Mouse (Mus musculus) adrenal gland, postnatal 25 days (tissue): Measurements from ENCODE around the gene Grik4. TPM values are rescaled to one million over a fixed set of nuclear protein-coding genes. Genes with fewer than 3 reads are reported as not detected.

Experiments
- DNase-seq: peaks from one replicate; pipeline ENCODE4 v3.0.0; 2021; ENCODE audit warnings: mixed read lengths
- total RNA-seq: library from RNA; stranded (reverse); gene quantifications from 2 replicates; pipeline ENCODE4 v1.2.3, GENCODE M21; 2021

The Grik4 gene
- total RNA-seq, 1 experiment from 2014 or later, result 2.0 TPM

- no peak for DNase-seq
Measured at GRCm38 (mm10) chr9:42742385-42742784, 201.9 kb downstream of the Grik4 start.

DNA sequence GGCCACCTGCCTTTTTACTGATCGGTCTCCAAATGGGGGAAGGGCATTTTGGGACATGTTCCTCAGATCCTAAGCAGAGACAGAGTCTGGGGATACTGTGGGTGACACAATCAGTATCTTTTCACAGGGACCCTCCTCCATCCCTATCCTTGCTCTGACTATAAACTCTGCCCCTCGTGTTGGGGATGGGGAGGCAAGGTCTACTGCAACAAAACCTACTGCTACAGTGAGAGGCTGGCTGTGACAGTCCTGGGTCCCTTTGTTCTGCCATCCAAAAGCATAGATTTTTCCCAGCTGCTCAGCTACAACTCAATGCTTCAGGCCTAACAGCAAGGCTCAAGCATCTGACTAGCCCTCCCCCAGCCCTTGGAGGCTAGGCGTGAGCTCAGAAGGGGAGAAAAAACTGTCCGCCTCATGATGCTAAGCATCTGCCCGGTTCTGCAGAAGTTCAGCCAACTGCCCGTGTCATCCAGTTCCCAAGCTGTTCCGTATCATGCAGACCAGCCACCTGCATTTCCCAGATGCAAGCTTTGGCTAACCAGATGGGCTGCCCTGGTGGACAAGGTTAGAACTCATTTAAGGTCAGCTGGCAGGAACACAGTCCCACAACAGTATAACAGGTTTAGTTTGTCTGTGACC is 207.5 kb downstream of the Grik4 start:
- no peak for DNase-seq

DNA sequence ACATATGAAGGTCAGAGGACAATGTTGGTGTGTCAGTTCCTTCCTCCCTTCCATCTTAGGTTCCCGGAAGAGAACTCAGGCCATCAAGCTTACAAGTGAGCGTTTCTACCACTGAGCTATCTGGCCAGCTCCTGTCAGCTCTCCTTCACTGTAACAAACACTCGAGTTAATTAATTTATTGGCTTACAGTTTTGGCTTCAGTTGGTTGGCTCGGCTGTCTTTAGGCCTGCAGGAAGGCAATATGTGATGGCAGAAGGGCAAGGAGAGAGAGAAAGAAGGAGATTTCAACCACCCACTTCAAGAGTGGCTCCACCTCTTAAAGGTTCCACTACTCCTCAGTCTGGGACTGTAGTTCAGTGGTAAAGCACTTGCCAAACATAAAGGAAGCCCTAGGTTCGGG is 209.2 kb downstream of the Grik4 start:
- no peak for DNase-seq

DNA sequence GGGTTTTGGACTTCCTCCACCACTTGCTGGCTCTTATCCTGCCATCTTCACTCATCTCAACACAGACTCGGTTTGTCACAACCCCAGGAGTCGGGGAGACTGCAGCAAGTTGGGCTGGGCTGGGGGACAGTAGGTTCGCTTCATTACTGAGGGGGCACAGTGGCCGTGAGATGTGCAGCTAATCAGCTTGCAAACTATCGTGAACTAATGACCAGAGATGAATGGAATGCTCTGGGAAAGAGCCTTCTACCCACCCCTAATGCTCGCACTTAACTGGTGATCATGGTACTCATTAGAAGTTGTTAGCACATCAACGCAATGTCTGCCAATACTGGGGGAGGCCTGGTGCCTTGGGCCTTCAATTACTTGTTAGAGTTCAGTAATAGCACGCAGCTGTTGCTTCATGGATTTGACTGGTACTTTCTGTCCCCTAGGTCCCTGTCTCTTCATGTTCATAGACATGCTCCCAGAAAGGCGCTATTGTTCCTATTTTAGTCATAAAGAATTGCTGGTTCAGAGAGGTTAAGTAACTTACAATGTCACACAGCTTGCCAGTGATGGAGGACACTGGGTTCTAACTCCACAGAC is 211.5 kb downstream of the Grik4 start:
- no peak for DNase-seq

GRCm38 (mm10) chr9:42728472-42728871 is 215.8 kb downstream of the Grik4 start:
- DNase-seq, result no peak

GRCm38 (mm10) chr9:42727661-42728060 is 216.6 kb downstream of the Grik4 start:
- no peak for DNase-seq

DNA sequence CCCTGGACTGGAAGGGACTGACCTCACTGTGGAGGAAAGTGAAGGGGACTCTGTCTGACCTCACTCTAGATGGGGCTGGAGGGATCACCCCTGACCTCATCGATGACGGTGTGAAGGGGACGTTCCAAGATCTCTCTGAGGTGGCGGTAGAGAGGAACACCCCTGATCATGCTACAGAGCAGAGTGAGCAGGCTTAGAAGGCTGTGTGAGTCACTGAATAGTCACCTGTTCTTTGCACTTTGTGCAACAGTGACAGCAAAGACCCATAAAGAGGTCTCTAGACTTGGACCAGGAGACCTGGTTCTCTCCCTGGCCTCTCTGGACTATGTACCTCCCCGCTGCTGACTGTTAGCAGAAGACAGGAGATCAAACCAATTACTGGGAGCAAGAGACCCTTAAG is 217.1 kb downstream of the Grik4 start:
- DNase-seq, result no peak

DNA sequence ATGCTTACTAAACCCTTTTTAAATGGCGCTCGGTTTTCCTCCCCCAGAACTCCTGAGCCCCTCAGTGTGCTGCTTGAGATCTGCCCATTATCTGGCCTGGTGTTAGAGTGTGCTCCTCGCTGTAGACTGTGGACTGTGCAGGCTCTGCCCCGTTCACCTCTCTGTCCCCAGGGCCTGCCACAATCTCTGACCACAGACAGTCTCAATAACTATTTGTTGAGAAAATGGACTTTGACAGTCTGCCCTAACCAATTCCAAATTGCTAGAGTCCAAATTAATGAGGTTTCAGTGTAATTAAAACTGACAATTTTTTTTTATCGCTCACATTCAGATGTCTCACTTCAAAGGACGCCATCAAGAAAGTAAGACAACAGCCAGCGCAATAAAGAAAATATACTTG is 220.2 kb downstream of the Grik4 start:
- no peak for DNase-seq

DNA sequence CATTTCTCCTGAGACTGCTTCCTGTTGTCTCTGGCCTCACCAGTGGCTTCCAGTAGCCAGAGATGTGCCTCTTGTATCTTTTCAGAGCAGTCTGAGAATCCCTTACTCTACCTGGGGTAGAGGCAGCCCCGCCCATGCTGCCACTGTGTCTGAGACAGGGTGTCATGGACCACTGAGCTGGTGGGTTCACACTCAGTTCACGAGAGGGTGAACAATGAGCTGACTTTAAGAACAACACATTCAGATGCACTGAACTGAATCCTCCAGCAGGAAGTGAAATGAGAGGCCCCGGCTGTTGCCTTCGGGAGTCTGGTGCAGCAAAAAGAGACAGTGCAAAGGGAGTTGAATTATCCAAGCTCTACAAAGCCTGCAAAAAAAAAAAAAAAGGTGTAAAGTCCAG is 221.8 kb downstream of the Grik4 start:
- no peak for DNase-seq

DNA sequence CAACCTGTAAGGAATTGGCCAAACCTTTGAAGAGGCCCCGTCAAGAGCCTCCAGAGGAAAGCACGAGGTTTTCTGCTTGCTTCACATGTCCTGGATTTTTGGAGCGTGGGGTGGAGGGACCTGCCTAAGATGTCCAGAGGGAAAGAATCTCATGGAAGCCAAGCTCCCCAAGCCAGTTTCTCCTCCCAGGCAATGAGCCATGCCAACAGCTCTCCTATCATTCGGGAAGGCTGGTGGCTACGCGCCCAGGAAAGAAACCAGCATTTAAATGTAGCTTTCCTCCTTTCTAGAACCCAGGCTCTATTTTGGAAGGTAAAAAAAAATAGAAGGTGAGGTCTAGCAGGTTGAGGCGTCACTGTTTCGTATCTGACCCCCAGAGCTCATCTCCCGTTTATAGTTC is 222.6 kb downstream of the Grik4 start:
- DNase-seq, result no peak

- DNase-seq, result no peak
Measured at GRCm38 (mm10) chr9:42721146-42721545, 223.1 kb downstream of the Grik4 start.

DNA sequence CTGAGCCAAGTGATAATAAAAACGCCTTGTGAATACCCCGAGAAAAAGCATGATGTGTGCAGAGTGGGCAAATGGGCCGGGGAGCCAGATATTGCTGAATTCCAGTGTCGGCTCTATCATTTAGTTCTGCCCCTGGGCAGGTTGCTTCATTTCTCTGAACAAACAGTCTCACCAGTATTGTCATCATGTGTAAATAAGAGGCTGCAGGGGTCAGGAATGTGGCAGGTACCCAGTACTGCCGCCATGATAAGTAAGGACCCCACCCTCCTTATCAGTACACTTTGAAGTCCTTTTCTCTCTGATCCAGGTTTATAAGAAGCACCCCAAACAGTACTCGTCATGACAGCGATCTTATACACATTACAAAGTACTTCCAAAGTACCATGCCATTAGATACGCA is 230.4 kb downstream of the Grik4 start:
- DNase-seq, result no peak

- no peak for DNase-seq
Measured at GRCm38 (mm10) chr9:42705848-42706247, 238.4 kb downstream of the Grik4 start.

DNA sequence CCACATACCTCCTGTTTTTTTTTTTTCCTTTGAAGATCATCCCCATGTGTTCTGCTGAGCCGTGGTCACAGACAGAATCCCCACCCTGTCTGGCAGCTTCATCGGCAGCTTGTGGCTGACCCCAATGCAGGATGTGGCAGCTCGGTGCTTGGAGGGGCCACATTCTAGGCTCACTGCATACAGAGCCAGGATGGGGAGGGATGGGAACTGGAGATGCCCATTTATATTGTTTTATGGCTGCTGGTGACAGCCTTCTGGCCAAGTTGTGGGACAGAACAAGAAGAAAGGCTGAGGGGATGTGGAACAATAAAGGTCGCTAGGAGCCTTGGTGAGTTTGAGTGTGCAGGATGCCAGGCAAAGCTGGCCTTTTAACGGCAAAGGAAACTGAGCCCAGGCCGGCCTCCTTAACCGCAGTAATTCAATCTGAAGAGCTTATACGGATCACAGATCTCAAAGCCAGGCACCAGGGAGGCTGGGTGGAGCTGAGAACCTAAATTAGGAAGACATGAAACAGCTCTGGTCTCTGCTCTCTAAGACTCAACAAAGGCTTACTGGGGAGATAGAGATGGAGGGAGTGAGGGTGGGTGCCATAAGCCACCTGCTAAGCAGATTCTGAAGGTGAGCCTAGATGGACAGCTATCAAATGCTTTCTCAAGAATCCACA is 241.0 kb downstream of the Grik4 start:
- DNase-seq, result no peak

GRCm38 (mm10) chr9:42702231-42703132 is 241.8 kb downstream of the Grik4 start:
- DNase-seq, result no peak

DNA sequence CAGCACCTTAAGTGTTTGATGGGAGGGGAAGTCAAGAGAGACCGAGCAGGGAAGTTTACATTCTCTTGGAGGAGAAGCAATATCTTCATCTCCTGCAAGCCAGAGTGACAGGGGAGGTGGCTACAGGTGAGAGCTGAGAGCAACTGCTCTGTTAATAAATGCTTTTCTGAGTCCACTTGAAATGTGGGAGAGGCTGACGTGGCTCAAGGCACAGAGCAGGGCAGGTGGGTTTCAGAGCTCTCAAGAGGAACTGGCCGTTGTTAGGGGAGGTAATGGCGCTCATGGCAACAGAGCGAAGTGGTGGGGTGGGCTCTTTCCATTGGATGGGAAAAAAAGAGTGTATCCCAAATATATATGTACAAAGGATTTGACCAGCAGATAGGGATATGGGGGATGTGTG is 242.6 kb downstream of the Grik4 start:
- no peak for DNase-seq

- no peak for DNase-seq
Measured at GRCm38 (mm10) chr9:42693024-42693423, 251.3 kb downstream of the Grik4 start.

DNA sequence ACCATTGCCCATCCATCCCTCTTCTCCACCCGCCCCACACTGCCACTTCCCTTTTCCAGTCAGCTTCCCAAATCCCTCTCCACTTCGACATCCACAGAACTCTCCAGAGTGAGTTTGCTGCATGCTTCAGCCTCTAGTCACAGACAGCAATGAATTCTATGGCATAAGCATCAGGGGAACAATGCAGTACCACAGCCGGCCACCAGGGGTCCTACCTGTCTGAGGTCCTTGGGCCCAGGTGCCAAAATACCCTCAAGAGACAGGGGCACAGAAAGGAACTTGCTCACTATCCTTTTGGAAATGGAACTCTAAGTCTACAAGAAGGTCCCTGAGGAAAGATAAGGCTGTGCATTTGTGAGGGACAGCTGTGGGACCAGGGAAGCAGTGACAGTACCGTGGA is 256.1 kb downstream of the Grik4 start:
- DNase-seq, result peak; percentile 72

DNA sequence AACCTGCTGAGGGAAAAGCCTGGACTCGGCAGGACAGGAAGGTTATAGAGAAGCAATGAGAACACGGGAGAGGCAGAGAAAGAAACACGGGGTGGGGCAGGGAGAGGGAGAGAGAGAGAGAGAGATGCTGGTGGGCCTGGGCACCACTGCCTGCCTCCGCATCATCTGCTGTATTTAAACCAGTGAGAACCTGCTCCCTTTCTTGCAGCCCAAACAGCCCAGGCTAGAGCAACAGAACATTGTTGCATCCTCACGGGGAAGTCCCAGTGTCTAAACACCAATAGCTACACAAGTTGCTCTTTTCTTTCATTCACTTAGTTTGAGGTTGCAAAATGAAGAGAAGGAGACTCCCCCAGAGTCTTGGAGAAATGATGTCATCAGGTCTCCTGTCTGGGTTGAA is 258.2 kb downstream of the Grik4 start:
- no peak for DNase-seq

DNA sequence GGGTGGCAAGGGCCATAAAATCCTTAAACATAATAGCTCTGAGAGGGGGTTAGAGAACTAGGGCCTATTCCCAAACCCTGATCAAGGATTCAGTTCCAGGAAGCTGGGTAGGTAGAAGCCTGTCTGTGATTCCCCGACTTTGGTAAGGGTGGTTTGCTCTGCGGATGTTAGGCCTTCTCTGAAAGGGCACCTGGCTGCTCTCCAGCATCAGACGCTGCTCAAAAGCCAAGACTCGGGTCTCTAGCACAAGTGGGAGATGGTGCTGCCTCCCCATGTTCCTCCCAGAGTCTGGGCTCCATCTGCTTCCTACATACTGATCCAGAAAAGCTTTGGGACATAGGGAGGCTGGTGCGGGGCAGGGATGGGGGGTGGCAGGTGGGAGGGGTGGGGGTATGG is 270.3 kb downstream of the Grik4 start:
- DNase-seq, result no peak

DNA sequence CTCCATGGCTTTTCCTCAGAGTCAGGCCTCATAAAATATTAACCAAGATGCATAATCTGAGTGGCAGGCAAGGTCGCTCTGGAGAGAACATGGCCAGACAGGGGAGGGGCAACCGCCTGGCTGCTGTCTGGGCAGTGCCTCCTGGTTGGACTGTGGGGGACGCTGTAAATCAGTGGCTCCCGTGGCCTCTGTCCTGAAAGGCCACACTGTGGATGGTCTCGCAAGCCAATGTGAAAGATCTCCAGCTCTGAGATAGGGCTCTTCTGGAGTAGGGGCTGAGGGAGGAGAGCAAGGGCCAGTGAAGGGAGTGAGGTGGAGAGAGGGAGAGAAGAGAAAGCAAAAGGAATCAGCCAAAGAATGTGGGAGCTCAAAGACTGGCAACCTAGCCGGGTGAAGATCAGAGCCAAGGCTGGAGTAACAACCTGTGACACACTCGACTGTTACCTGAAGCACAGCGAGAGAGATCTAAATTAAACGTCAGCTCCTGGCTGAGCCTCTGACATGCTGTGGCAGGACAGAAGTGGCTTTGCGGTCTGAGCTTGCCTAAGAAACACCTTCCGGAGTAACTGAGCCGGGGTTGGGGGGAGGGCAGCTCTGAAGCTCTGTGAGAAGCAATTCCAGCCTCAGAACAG is 270.8 kb downstream of the Grik4 start:
- DNase-seq, result peak; percentile 15

- DNase-seq, result no peak
Measured at GRCm38 (mm10) chr9:42672982-42673381, 271.3 kb downstream of the Grik4 start.
